Mouse (Mus musculus): Measurements from ENCODE around the gene Elavl3.

DNA sequence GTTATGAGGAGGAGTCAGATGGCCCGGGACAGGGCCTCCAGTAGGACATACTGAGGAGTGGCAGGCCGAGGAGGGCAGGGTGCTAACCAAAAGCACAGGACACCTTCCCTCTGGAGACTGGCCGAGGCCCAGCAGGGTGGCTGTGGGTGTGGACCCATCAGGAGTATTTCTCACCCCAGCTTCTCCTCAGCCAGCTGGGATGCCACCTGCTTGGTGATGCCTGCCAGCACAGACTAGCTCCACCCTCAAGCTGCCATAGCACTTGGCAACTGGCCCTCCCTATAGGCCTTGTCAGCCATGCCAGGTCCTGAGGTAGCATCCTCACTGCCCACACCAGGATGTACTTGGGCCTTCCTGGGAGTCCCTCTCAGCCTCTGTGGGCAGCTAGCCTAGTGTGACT is 12.5 kb upstream of the Elavl3 start:
- TF ChIP-seq CTCF (IDR thresholded peaks at IDR 0.05; ENCODE audit: low read depth) (no peak), EP300 (optimal IDR thresholded peaks at IDR 0.05) (no peak)

All from stomach, postnatal 0 days (tissue).